Mouse (Mus musculus) testis, postnatal 14 days (tissue): ENCODE data around the gene Lpcat2.
"Not testable (repeated sequence)": the region's sequence is repeated elsewhere in the genome, so short reads cannot be mapped to it uniquely, and the experiment has no call there.

Experiments used
- DNase-seq: peaks from one replicate; pipeline ENCODE4 v3.0.0; 2021; ENCODE audit warnings: low spot score

Lpcat2 gene

GRCm38 (mm10) chr8:92853188-92853983 is 1.8 kb upstream of the Lpcat2 start:
- no peak for DNase-seq

DNA sequence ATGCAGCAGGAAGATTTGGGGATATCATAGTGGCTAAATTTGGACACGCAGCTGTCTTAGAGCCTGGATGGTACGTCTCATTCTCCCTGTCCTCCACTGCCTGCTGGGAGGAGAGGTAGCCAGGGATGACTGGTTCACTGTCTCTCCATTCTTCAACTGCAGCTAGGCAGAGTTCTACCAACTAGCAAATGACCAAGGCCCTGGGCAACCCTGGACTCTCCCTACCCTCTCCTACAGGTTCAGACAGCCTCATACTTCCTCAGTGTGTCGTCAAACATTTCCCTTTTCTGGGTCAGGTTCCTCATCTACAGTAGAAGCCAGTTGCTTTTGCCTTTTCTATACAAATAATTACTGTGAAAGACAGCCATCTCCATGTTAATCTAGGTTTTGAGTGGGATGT is 466 bp upstream of the Lpcat2 start:
- no peak for DNase-seq

DNA sequence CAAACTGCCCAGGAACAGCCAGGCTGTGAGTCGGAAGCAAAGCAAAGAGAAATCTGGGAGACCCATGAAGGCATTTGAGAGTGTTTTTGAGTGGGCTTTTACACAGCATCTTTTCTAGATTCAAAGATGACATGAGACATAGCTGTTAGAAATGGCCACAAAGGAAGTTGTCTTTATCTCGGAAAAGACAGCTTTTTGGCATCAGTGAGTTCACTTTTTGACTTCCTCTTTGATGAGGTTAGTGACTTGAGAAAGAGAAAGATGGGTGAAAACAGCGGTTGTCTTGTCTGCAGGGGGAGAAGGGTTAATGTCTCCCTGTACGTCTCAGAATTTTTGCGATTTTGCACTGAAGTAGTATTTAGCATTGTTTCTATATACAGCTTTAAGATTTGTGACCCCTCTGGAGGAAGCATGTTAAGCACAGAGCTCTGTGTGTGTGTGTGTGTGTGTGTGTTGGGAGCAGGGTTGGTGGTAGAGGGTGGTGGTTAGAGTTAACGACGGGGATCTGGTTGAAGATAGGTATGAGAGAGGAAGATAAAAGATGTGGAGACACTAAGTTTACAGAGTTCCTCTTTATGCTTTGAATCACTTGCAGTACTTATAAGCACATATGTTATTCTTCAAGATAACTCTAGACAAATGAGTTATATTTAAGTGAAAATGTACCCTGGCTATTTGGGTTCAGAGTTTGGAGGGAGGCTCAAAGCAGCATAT is 1.3 kb downstream of the Lpcat2 start:
- DNase-seq, result no peak

DNA sequence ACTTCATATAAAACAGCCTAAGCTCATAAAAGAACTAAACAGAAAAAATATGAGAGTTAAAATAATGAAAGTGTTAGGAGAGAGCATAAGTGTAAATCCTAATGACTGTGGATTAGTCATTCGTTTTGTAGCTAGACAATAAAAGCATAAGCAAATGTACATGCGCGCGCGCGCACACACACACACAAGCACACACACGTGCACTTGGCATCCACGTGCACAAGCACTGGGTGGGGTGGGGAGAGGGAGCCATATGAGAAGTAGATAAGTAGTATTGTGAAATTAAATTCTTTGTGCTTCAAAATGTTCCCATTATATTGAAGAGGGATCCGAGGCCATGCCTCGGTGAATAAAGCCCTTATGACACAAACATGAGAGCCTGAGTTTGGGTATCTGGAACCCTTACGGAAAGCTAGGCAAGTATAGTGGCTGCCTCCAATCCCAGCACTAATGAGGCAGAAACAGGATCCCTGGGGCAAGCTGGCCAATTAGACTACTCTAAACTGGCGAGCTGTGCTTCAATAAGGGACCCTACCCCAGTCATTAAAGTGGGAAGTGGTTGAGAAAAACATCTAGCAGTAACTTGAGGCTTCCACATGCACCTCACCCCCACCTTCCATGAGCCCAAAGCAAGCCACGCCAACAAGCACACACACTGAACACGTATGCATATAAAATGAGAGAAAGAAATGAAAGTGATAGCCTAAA is 3.5 kb downstream of the Lpcat2 start:
- DNase-seq, result no peak

GRCm38 (mm10) chr8:92861977-92862376 is 6.8 kb downstream of the Lpcat2 start:
- no peak for DNase-seq

GRCm38 (mm10) chr8:92870281-92870680 is 15.1 kb downstream of the Lpcat2 start:
- no peak for DNase-seq

- no peak for DNase-seq
Measured at GRCm38 (mm10) chr8:92872063-92872759, 17.1 kb downstream of the Lpcat2 start.

DNA sequence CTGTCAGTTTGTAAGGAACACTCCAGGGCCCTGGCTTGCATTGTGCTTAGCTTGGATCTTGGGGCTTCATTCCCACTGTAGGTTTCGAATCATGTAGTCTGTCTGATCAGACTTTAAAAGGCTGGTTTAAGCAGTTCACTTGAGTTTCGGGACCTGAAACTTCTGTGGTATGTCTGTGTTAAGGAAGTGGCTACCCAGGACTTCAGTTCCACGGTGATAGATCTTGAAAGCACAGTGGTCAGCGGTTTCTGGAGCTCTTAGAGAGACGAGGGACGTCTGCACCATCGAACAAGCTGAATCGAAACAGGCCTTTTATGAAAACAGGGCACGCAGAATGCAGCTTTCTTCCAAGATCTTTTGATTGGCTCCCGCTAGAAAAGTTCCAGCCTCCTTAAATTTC is 20.7 kb downstream of the Lpcat2 start:
- DNase-seq, result no peak

DNA sequence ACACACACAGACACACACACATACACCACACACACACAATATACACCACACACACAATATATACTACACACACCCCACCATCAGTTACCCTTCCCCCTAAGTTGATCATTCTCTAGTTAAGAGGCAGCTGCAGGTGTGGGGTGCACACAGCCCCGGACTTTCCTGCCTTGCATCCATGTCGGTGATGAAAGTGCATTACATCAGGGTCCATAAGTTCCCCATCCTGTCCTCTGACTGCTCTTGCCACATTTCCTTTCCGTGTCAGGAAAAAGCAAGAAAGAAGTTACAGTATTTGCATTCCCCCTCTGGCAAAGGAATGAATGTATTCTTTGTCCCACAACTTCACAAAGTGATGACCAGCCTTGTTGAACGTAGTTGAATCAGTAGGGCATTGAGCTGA is 26.1 kb downstream of the Lpcat2 start:
- DNase-seq, result no peak

- no peak for DNase-seq
Measured at GRCm38 (mm10) chr8:92883771-92884170, 28.6 kb downstream of the Lpcat2 start.

DNA sequence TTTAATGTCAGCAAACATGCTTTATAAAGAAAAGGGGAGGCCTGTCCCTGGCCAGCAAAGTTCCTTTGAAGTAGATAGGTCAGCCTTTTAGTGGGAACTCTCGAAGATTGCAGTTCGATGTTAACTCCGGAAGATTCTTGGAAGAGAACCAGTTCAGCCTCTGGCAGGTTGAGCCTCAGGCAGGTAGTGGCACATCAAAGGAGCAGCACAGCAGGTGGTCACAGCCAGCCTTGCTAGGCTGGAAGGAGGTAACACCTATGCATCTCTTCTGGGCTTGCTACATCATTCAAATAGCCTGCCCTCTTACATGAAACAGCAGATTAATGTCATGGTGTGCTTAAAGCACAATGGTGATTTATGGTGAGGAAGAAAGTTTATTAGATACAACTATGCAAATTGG is 37.1 kb downstream of the Lpcat2 start:
- DNase-seq, result not testable (repeated sequence)

DNA sequence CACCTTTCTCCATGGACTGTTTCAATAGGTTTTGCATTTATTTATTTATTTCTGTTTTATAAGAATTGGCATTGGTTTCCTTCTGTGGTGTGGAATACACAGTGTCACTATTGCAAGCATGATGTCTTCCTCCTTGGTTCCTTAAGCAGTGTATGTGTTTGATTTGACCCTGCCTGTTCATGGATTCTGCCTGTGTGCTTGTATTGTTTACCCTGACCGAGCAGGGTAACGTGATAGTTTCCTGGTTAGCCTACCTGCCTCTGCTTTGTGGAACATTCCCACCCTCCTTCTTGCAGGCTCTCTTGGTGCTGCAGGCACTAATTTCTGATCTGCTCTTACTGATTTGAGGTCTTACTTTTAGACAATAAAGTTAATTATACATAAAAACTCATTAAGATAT is 38.7 kb downstream of the Lpcat2 start:
- DNase-seq, result no peak

DNA sequence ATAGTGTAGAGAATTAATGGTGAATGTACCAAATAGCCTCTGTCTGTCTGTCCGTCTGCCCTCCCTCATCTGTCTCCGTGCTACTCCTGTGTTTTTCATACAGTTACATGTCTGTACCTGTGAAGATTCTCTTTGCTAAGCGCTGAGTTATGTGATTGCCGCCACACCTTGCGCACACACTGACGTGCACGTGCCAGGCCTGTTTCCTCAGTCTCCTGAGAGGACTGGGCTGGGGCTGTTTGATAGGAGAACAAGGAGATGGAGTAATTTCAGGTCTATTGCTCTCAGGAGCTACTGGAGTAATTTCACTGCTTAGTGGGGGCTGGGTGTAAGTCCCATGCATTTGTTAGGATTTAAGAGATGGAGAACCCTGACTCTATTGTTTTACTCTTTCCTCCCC is 39.9 kb downstream of the Lpcat2 start:
- no peak for DNase-seq

DNA sequence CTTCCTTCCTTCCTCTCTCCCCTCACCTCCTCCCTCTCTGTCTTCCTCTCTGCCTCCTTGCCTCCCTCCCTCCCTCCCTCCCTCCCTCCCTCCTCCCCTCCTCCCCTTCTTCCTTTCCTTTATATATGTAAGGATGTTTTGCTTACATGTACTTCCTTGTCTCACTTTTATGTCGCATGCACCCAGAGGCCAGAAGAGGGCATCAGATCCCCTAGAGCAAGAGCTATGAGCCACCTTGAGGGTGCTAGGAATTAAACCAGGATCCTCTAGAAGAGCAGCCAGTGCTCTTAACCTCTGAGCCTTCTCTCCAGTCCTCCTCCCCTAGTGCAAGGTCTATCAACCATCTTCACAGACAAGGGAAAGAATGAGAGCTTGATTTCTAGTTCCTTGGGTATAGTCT is 40.9 kb downstream of the Lpcat2 start:
- no peak for DNase-seq

DNA sequence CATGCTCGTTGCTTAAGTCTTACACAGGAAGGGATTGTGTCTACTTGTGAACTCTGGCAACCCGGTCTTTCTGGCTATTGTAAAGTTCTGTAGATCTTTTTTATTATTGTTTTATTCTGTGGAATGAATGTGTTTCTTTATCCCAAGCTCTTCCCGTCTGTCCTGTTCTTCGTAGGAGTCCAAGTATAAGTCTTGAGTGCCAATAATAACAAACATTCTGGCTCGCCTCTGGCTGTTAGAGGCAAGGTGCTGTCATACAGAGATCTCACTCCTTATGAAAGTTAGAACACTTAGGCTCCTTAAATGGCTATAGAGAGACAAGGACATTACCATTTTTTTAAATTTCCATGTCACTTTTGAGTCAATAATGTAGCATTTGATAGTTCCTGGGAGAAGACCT is 41.5 kb downstream of the Lpcat2 start:
- DNase-seq, result no peak

GRCm38 (mm10) chr8:92897794-92898193 is 42.7 kb downstream of the Lpcat2 start:
- no peak for DNase-seq

DNA sequence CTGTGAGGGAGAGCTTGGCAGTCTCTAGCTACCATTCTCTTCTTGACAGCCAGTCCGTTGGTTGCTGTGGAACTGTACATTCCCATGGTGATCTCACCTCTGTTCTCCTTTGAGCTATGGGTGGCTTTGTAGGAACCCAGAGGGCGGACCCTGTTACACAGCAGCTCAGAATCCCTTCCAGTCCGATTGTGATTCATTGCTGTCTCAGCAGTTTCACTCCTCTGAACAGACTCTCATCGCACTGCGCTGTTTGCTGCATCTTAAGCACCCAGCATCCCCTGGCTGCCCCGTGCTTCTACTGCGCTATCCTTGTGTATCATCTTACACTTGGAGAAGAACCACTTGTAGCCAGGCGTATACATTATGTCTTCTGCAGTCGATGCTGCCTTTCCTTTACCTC is 44.5 kb downstream of the Lpcat2 start:
- no peak for DNase-seq

DNA sequence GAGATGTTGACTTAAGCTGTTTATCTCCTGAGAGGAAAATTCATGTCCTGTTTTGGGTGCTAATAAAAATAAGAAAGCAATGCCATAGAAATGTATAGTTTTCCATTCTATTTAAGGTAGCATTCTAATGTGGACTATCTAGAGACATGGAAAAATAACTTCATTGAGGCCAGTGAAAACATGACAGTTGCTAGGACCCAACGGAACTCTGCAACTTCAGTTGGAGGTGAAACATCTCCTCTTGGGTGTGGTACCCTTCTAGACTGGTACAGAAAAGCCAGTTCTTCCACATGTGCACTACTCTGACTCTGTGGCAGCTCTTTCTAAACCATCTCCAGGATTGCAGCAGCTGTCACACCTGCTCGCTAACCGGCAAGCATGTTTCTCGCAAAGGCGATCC is 46.0 kb downstream of the Lpcat2 start, which contains the start of gene Capns2:
TSS of gene Capns2 (plus strand) at position 301 of the 400 bp plus-strand sequence.
- no peak for DNase-seq

DNA sequence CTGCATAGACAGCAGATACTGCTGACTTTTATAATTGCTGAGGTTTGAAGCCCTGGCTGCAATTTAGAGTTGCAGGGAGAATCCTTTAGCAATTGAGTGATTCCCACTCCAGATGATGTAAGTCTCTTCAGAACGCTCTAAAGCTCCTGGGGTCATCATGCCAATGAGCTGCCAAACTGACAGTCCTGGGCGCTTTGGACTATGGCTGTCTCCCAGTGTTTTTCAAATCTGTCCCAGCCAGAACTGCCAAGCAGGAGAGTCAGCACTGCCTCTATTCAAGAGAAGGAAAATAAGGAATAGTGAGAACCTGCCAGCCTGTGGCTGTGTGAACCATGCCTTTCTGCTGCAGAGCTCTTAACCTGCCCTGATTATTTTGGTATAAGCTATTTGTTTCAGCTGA is 47.8 kb downstream of the Lpcat2 start:
- DNase-seq, result no peak

GRCm38 (mm10) chr8:92903488-92904135 is 48.5 kb downstream of the Lpcat2 start:
- no peak for DNase-seq

DNA sequence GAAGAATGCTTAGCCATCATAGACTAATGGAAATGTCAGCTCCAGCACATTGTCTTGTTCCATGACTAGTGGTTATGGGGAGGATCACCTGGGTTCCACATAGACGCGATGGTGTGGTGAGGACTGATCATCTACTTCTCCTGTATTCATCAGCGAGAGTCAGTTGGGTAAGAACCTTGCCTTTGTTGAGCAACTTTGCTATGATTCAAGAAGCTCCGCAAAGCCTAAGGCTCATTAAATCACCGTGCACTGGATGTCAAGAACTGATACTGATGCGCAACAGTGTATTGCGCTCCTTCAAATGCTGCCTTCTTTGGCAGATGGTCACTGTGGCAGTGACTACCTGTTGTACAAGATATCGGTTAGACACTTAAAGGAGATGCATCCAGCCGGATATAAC is 51.4 kb downstream of the Lpcat2 start:
- no peak for DNase-seq

DNA sequence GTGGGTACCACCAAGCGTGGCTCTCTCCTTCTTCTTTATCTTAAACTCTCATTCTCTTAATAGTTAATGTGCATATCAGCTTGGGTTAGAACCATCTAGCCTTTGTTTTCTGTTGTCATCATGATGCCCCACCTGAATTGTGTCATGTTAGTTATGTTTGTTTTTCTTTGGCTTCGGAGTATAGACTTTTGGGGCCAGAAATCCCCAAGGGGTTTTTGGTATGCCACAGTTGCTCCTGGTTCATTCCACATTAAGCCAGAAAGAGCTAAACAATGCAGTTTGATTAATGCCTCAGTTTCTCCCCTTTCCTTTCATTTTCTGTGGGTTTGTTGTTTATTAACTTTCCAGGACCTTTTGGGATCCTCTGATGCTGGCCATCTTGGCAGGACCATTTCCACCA is 53.3 kb downstream of the Lpcat2 start:
- no peak for DNase-seq
